Mouse (Mus musculus): ENCODE data around the gene Spint1. TPM values are rescaled to one million over a fixed set of nuclear protein-coding genes. Genes with fewer than 3 reads are reported as not detected.

Gene Spint1
- total and polyA plus RNA-seq, 3 experiments: not detected

Other genes starting within 250 kb of the Spint1 start
- 14.8 and 18.7 TPM in 2 replicates for gene Ccdc32, start 208.0 kb upstream of the Spint1 start, total RNA-seq (2012; rRNA removed)
- 10 to 100 TPM in 1 of 2 experiments, not detected in 1; 15.0 TPM for gene Ccdc32, start 208.0 kb upstream of the Spint1 start, polyA plus RNA-seq (2012; ENCODE audit: insufficient read depth in 1 of 2, insufficient read length in 2 of 2, low read depth in 1 of 2, low replicate concordance in 2 of 2, missing spikeins in 1 of 2)
- gene Rpusd2, start 202.6 kb upstream of the Spint1 start, total RNA-seq (2012; rRNA removed): 15.2 and 18.6 TPM in 2 replicates
- gene Rpusd2, start 202.6 kb upstream of the Spint1 start, polyA plus RNA-seq (2012; ENCODE audit: insufficient read depth in 1 of 2, insufficient read length in 2 of 2, low read depth in 1 of 2, low replicate concordance in 2 of 2, missing spikeins in 1 of 2): 10 to 100 TPM in 1 of 2 experiments, not detected in 1; 15.5 TPM
- gene Knl1, start 190.2 kb upstream of the Spint1 start, total RNA-seq (2012; rRNA removed): 23.2 and 31.7 TPM in 2 replicates
- gene Knl1, start 190.2 kb upstream of the Spint1 start, polyA plus RNA-seq (2012; ENCODE audit: insufficient read depth in 1 of 2, insufficient read length in 2 of 2, low read depth in 1 of 2, low replicate concordance in 2 of 2, missing spikeins in 1 of 2): 100 to 1,000 TPM in 1 of 2 experiments, 10 to 100 TPM in 1; 18.6 to 160 TPM
- 23.5 and 24.3 TPM in 2 replicates for gene Rad51, start 124.6 kb upstream of the Spint1 start, total RNA-seq (2012; rRNA removed)
- 10 to 100 TPM in 1 of 2 experiments, not detected in 1; 51.8 TPM for gene Rad51, start 124.6 kb upstream of the Spint1 start, polyA plus RNA-seq (2012; ENCODE audit: insufficient read depth in 1 of 2, insufficient read length in 2 of 2, low read depth in 1 of 2, low replicate concordance in 2 of 2, missing spikeins in 1 of 2)
- 44.7 and 57.4 TPM in 2 replicates for gene Rmdn3, start 80.3 kb upstream of the Spint1 start, total RNA-seq (2012; rRNA removed)
- 10 to 100 TPM in 1 of 2 experiments, not detected in 1; 52.5 TPM for gene Rmdn3, start 80.3 kb upstream of the Spint1 start, polyA plus RNA-seq (2012; ENCODE audit: insufficient read depth in 1 of 2, insufficient read length in 2 of 2, low read depth in 1 of 2, low replicate concordance in 2 of 2, missing spikeins in 1 of 2)
- gene Gchfr, start 69.6 kb upstream of the Spint1 start, total RNA-seq (2012; rRNA removed): not detected in 2 replicates
- not detected for gene Gchfr, start 69.6 kb upstream of the Spint1 start, polyA plus RNA-seq (2012; ENCODE audit: insufficient read depth in 1 of 2, insufficient read length in 2 of 2, low read depth in 1 of 2, low replicate concordance in 2 of 2, missing spikeins in 1 of 2)
- 0.07 TPM in 1 of 2 replicates, not detected in the other for gene Gm14137, start 62.9 kb upstream of the Spint1 start, total RNA-seq (2012; rRNA removed)
- gene Gm14137, start 62.9 kb upstream of the Spint1 start, polyA plus RNA-seq (2012; ENCODE audit: insufficient read depth in 1 of 2, insufficient read length in 2 of 2, low read depth in 1 of 2, low replicate concordance in 2 of 2, missing spikeins in 1 of 2): under 1 TPM in 1 of 2 experiments, not detected in 1; 0.71 TPM
- 30.3 and 37.4 TPM in 2 replicates for gene Zfyve19, start 28.7 kb upstream of the Spint1 start, total RNA-seq (2012; rRNA removed)
- 10 to 100 TPM in 1 of 2 experiments, not detected in 1; 52.5 TPM for gene Zfyve19, start 28.7 kb upstream of the Spint1 start, polyA plus RNA-seq (2012; ENCODE audit: insufficient read depth in 1 of 2, insufficient read length in 2 of 2, low read depth in 1 of 2, low replicate concordance in 2 of 2, missing spikeins in 1 of 2)
- 13.0 and 14.7 TPM in 2 replicates for gene Dnajc17, start 28.6 kb upstream of the Spint1 start, total RNA-seq (2012; rRNA removed)
- gene Dnajc17, start 28.6 kb upstream of the Spint1 start, polyA plus RNA-seq (2012; ENCODE audit: insufficient read depth in 1 of 2, insufficient read length in 2 of 2, low read depth in 1 of 2, low replicate concordance in 2 of 2, missing spikeins in 1 of 2): 10 to 100 TPM in 1 of 2 experiments, not detected in 1; 15.8 TPM
- gene Ppp1r14d, start 7.5 kb upstream of the Spint1 start, total RNA-seq (2012; rRNA removed): not detected in 2 replicates
- not detected for gene Ppp1r14d, start 7.5 kb upstream of the Spint1 start, polyA plus RNA-seq (2012; ENCODE audit: insufficient read depth in 1 of 2, insufficient read length in 2 of 2, low read depth in 1 of 2, low replicate concordance in 2 of 2, missing spikeins in 1 of 2)
- gene Rhov, start 33.9 kb downstream of the Spint1 start, total RNA-seq (2012; rRNA removed): not detected in 2 replicates
- gene Rhov, start 33.9 kb downstream of the Spint1 start, polyA plus RNA-seq (2012; ENCODE audit: insufficient read depth in 1 of 2, insufficient read length in 2 of 2, low read depth in 1 of 2, low replicate concordance in 2 of 2, missing spikeins in 1 of 2): not detected
- gene Vps18, start 51.4 kb downstream of the Spint1 start, total RNA-seq (2012; rRNA removed): 24.8 and 28.0 TPM in 2 replicates
- gene Vps18, start 51.4 kb downstream of the Spint1 start, polyA plus RNA-seq (2012; ENCODE audit: insufficient read depth in 1 of 2, insufficient read length in 2 of 2, low read depth in 1 of 2, low replicate concordance in 2 of 2, missing spikeins in 1 of 2): 10 to 100 TPM in 1 of 2 experiments, not detected in 1; 30.4 TPM
- 0.16 TPM in 1 of 2 replicates, not detected in the other for gene Dll4, start 88.4 kb downstream of the Spint1 start, total RNA-seq (2012; rRNA removed)
- gene Dll4, start 88.4 kb downstream of the Spint1 start, polyA plus RNA-seq (2012; ENCODE audit: insufficient read depth in 1 of 2, insufficient read length in 2 of 2, low read depth in 1 of 2, low replicate concordance in 2 of 2, missing spikeins in 1 of 2): under 1 TPM in 1 of 2 experiments, not detected in 1; 0.18 TPM
- 3.6 and 33.0 TPM in 2 replicates for gene Chac1, start 113.9 kb downstream of the Spint1 start, total RNA-seq (2012; rRNA removed)
- gene Chac1, start 113.9 kb downstream of the Spint1 start, polyA plus RNA-seq (2012; ENCODE audit: insufficient read depth in 1 of 2, insufficient read length in 2 of 2, low read depth in 1 of 2, low replicate concordance in 2 of 2, missing spikeins in 1 of 2): 1 to 10 TPM in 1 of 2 experiments, not detected in 1; 6.4 TPM
- gene Ino80, start 240.3 kb downstream of the Spint1 start, total RNA-seq (2012; rRNA removed): 13.9 and 16.3 TPM in 2 replicates
- gene Ino80, start 240.3 kb downstream of the Spint1 start, polyA plus RNA-seq (2012; ENCODE audit: insufficient read depth in 1 of 2, insufficient read length in 2 of 2, low read depth in 1 of 2, low replicate concordance in 2 of 2, missing spikeins in 1 of 2): 10 to 100 TPM; 23.1 to 37.9 TPM